Mouse (Mus musculus): ENCODE results near the gene Glod4.

DNA sequence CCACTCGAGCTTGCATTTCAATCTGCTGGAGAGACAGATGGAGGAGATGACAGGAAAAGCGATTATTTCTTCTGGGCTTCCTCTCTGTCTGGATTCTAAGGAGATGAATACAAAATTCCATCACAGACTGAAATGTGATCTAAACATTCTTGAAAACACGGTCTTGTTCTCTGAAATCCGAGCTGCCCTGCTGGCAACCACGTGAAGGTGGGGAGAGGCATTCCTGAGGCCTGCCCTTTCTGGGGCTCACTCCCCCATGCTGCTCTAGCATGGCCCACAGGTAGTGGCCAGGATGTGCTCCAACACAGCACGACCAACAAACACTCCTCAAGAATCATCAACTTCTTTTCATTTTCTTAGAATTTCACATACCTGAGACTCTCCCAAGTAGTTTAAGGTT is 83.3 kb downstream of the Glod4 start:
- no peak for TF ChIP-seq GATA1 (IDR thresholded peaks at IDR 0.05; ENCODE audit: borderline replicate concordance, low read length)
- no peak for TF ChIP-seq FLI1 (IDR thresholded peaks at IDR 0.05; ENCODE audit: low read length)
